Mouse (Mus musculus) forebrain, embryonic 16.5 days (tissue): ENCODE measurements around the gene Il2rb. TPM values are rescaled to one million over a fixed set of nuclear protein-coding genes. Genes with fewer than 3 reads are reported as not detected.

Experiments used
- ATAC-seq: fragments of 200-750 bp; cut with Nextera tagmentation; 2 replicates; pipeline ENCODE4 v1.8.0; 2017; ENCODE audit warnings: mild to moderate bottlenecking, moderate library complexity
- H3K27ac ChIP-seq: fragments of 300-500 bp; sonication (generic); 2 replicates; pipeline ENCODE4 v1.5.1; 2014; ENCODE audit warnings: low read length, control low read depth
- H3K27me3 ChIP-seq: fragments of 300-500 bp; sonication (generic); replicated peaks from 2 replicates; pipeline ENCODE4 v1.6.1; 2014; ENCODE audit warnings: low read length; ENCODE audit not compliant: control insufficient read depth, insufficient read depth
- H3K36me3 ChIP-seq: fragments of 300-500 bp; sonication (generic); 2 replicates; pipeline ENCODE4 v1.6.1; 2014; ENCODE audit not compliant: control insufficient read depth, insufficient read depth
- H3K4me1 ChIP-seq: fragments of 300-500 bp; sonication (generic); replicated peaks from 2 replicates; pipeline ENCODE4 v1.6.1; 2014; ENCODE audit warnings: low read length; ENCODE audit not compliant: control insufficient read depth, insufficient read depth
- H3K4me2 ChIP-seq: fragments of 300-500 bp; sonication (generic); 2 replicates; pipeline ENCODE4 v1.6.1; 2014; ENCODE audit warnings: mild to moderate bottlenecking, low read length, control low read depth
- H3K4me3 ChIP-seq: fragments of 300-500 bp; sonication (generic); replicated peaks from 2 replicates; pipeline ENCODE4 v1.5.1; 2014; ENCODE audit warnings: mild to moderate bottlenecking, low read length, control low read depth
- H3K9ac ChIP-seq: fragments of 300-500 bp; sonication (generic); replicated peaks from 2 replicates; pipeline ENCODE4 v1.6.1; 2014; ENCODE audit warnings: low read depth, low read length, control low read depth
- H3K9me3 ChIP-seq: fragments of 300-500 bp; sonication (generic); 2 replicates; pipeline ENCODE4 v1.6.1; 2016; ENCODE audit warnings: low read length; ENCODE audit not compliant: control insufficient read depth
- WGBS: fragments of 180-500 bp; shearing (Covaris S2); extraction: QIAGEN DNeasy Blood & Tissue Kit; methylation state at CpG from one replicate; pipeline ENCODE4 v1.1.7; 2014; 5-methylcytosine and 5-hydroxymethylcytosine counted together
- polyA plus RNA-seq: library from polyadenylated mRNA; unstranded; fragments of >200 nt; fragmentation: Nextera tagmentation; extraction: Ambion mirVana; gene quantifications from 2 replicates; pipeline ENCODE4 v1.2.1, GENCODE M21; 2015

Gene Il2rb
- polyA plus RNA-seq, 1 experiment from 2014 or later, result not detected

DNA sequence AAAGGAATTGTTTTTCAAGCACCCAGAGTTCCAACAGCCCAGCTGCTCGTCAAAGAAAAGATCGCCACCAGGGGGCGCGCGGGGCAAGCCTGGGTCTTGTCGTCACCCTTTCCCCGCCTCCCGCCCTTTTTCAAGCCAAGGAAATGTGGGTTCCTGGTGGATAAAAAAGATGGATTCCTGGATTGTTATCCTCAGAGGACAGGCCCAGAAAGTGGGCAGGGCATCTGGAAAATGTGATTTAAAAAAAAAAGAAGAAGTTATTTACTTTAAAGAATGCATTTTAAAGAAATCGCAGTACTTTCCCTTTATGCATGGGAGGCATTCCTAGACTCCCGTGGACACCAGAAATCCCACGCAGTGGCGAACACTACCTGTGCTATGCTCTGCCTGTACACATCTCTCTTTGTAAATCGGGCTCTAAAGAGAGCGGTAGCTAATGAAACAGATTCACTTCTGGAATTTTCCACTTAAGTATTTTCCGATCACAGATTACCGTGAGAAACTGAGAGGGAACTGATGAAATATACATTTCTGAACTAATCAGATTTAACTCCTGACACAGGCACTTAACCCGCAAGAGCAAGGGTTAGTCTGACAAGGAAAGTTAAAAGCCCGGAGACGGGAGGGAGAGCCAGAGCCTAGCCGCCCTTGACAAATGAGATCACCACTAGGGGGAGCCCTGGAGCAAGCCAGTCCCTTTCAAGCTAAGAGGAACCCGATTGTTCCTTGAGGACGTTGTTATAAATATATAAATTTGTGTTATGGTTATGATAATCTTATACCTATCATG lies 47.1 kb downstream of the Il2rb start:
- under 1% methylated on average over 22 of the region's 22 CpGs for WGBS
- peak overlapping the region; percentile 72 for H3K4me2 ChIP-seq
- peaks cover 9% of the 10 kb centered on the region for H3K4me1 ChIP-seq
- H3K9ac ChIP-seq, result peak overlapping the region; percentile 44
- no peaks in the 10 kb centered on the region for H3K36me3 ChIP-seq
- H3K27me3 ChIP-seq, result no peaks in the 10 kb centered on the region
- H3K4me3 ChIP-seq, result peak overlapping the region; percentile 39
- peak; percentile 78 for ATAC-seq
- peak overlapping the region; percentile 66 for H3K27ac ChIP-seq
- no peaks in the 10 kb centered on the region for H3K9me3 ChIP-seq

DNA sequence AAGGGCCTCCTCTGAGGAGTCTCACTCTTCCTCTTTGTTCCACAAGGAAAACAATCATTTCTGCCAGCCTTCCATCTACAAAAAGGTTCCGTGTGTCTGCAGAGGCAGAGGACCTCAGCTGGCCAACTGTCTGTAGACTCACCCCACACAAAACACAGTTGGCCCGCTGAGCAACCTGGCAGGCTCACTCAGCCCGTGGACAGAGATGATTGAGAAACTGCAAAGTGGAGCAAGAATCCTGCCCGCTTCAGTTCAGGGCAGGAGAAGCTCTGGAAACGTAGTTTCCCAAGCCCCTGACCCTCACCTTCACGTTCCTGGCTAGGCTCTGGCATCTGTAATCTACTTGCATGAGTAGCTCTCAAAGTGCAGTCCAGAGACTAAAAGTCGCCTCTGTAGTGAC lies 48.0 kb downstream of the Il2rb start:
- no peaks in the 10 kb centered on the region for H3K36me3 ChIP-seq
- no peak for ATAC-seq
- H3K27me3 ChIP-seq, result no peaks in the 10 kb centered on the region
- H3K4me2 ChIP-seq, result no peak overlapping the region
- 41% methylated on average over 7 of the region's 7 CpGs for WGBS
- no peak overlapping the region for H3K9ac ChIP-seq
- peaks cover 9% of the 10 kb centered on the region for H3K4me1 ChIP-seq
- H3K9me3 ChIP-seq, result no peaks in the 10 kb centered on the region
- H3K27ac ChIP-seq, result no peak overlapping the region
- H3K4me3 ChIP-seq, result no peak overlapping the region

DNA sequence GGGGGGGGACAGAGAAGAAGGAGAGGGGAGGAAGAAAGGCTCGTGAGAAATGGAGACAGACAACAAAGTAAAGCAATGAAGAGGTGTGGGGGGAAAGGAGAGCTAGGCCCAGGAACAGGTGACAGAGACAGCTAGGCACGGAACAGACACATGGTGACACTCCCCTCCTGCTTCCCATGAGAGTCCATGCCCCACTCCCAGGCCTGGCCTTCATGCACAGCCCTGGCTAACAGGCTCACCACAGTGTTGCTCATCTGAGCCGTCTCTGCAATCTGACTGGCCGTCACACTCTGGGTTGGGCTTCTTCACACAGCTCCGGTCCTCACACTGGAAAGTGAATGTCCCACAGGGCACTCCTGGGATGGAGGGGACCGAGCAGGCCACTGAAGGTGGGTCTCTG lies 51.2 kb downstream of the Il2rb start:
- 48% methylated on average over 6 of the region's 6 CpGs for WGBS
- Histone ChIP-seq H3K27me3 (no peaks in the 10 kb centered on the region), H3K27ac (no peak overlapping the region), H3K4me3 (no peak overlapping the region), H3K36me3 (no peaks in the 10 kb centered on the region), H3K4me2 (no peak overlapping the region), H3K9ac (no peak overlapping the region), H3K4me1 (peaks cover 12% of the 10 kb centered on the region), H3K9me3 (no peaks in the 10 kb centered on the region)
- no peak for ATAC-seq

DNA sequence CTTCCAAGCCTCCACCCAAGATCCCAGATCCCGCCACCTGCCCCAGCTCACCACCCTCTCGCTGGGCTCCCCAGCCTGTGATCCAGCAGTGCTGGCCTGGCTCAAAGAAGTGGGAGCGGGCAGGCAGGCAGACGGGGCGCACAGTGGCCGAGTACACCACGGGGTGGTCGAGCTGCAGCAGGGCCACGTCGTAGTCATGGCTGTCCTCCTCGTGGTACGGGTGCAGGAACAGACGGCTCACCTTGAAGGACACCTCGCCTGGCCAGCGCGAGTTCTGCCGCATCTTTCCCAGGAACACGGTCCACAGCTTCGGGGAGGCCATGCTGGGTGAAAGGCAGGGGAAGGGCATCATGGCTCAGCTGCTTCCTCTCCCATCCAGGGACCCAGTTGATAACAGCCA lies 52.8 kb downstream of the Il2rb start:
- Histone ChIP-seq H3K27me3 (no peaks in the 10 kb centered on the region), H3K36me3 (no peaks in the 10 kb centered on the region), H3K4me2 (no peak overlapping the region), H3K4me3 (no peak overlapping the region), H3K27ac (no peak overlapping the region), H3K9me3 (no peaks in the 10 kb centered on the region), H3K9ac (no peak overlapping the region), H3K4me1 (peaks cover 10% of the 10 kb centered on the region)
- no peak for ATAC-seq
- 94% methylated on average over 19 of the region's 19 CpGs for WGBS

DNA sequence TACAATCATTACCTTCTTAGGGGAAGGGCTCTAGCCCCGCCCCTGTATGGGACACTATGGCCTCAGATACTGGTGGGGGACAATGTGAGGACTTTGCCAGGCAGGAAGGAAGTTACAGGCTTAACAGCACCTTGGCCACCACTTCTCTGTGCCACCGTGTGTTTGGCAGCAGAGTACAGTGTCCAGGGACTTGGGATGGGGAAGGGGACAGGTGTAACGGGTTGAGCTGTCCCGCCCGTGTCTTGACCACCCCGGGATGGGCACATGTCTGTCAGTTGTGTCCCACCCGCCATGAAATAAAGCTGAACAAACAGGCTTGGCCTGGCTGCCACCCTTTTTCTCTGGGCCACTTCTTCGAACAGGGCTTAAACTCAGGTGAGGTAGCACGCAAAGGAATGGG lies 56.1 kb downstream of the Il2rb start:
- H3K4me1 ChIP-seq, result peaks cover 23% of the 10 kb centered on the region
- 60% methylated on average over 9 of the region's 9 CpGs for WGBS
- no peak overlapping the region for H3K4me2 ChIP-seq
- no peak overlapping the region for H3K9ac ChIP-seq
- no peaks in the 10 kb centered on the region for H3K27me3 ChIP-seq
- 0 out of 2 replicates have a peak, but pooled peaks cover 3% of the 10 kb centered on the region for H3K36me3 ChIP-seq
- H3K27ac ChIP-seq, result no peak overlapping the region
- no peaks in the 10 kb centered on the region for H3K9me3 ChIP-seq
- no peak for ATAC-seq
- H3K4me3 ChIP-seq, result no peak overlapping the region

DNA sequence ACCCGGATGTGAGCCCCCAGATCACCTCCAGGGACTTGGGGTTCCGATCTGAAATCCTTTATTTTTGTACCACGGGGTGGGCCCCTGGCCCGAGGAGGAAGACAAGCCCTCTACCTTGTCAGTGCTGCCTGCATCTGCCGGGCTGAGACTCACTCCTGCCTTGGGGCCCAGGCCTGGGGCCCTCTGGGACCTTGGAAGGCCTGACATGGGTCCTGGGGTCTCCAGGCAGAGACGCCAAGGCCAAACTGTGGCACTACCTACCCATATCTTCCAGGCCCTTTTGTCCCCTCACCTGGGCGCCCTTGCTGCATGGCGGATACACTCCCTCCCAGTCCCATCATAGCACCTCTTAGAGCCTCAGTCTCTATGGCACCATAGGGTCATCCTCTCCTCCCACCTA lies 56.6 kb downstream of the Il2rb start:
- Histone ChIP-seq H3K4me1 (peaks cover 23% of the 10 kb centered on the region), H3K27me3 (no peaks in the 10 kb centered on the region), H3K9ac (no peak overlapping the region), H3K9me3 (no peaks in the 10 kb centered on the region), H3K27ac (no peak overlapping the region), H3K4me3 (no peak overlapping the region), H3K4me2 (no peak overlapping the region), H3K36me3 (0 out of 2 replicates have a peak, but pooled peaks cover 3% of the 10 kb centered on the region)
- no peak for ATAC-seq
- WGBS, result 52% methylated on average over 8 of the region's 8 CpGs

DNA sequence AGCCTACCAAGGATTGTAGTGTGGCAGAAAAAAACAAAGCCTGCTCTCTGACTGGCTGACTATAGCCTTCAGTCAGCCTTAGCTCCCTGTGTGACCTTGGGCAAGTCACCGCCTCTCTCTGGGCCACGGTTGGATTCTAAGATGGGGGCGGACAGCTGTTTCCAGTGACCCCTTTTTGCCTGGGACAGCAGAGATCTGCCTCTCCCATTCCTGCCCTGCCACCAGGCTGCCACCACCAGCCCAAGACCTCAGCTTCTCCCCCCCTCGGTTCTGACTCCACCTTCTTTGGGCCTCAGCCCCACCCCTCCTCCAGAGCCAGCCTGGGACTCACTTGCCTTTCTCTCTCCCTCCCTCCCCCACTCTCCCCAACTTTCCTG lies 57.1 kb downstream of the Il2rb start:
- 50% methylated on average over 4 of the region's 4 CpGs for WGBS
- H3K27me3 ChIP-seq, result no peaks in the 10 kb centered on the region
- H3K9ac ChIP-seq, result no peak overlapping the region
- no peak overlapping the region for H3K4me3 ChIP-seq
- no peak overlapping the region for H3K4me2 ChIP-seq
- no peaks in the 10 kb centered on the region for H3K9me3 ChIP-seq
- H3K4me1 ChIP-seq, result peaks cover 23% of the 10 kb centered on the region
- no peak overlapping the region for H3K27ac ChIP-seq
- no peak for ATAC-seq
- 0 out of 2 replicates have a peak, but pooled peaks cover 3% of the 10 kb centered on the region for H3K36me3 ChIP-seq

DNA sequence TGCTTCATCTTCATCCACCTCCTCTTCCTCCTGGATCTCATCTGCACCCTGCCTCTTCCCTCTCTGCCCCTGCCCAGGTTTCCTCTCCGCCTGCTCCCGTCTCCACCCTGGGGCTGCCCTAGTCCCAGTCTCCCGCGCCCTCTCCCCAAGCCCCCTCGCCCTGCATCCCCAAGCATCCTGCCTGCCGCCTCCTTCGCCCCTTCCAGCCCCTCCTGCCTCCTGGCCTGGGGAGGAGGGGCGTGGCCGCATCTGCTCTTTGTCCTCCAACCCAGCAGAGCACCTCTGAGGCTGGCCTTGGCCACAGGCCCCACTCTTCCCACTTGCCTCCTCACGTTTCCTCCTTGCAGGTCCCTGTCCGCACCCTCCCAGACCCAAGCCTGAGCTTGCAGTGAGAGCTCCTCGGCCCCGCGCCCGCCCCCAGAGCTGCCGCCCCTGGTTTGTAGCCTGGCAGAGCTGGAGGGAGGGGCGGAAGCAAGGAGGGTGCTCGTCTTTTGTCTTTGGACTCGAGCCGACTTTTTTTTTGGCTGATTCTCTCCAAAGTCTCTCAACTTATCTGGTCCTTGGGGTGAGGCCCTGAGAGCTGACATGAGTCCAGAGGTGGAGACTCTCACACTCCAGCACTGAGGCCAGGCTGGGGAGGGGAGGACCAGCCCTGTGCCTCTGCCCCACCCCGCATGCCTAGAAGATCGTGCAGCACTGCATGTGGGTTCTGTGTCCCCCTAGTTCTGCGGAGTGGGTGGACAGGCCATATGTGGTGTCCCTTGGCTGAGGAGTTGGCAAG lies 57.6 kb downstream of the Il2rb start:
- H3K9ac ChIP-seq, result peak overlapping the region; percentile 51
- H3K36me3 ChIP-seq, result 0 out of 2 replicates have a peak, but pooled peaks cover 3% of the 10 kb centered on the region
- ATAC-seq, result peak; percentile 19; the same call in 1 of the 2 replicates
- peak overlapping the region; percentile 18; the same call in 1 of the 2 replicates for H3K4me3 ChIP-seq
- H3K4me2 ChIP-seq, result peak overlapping the region; percentile 48
- WGBS, result 16% methylated on average over 23 of the region's 23 CpGs
- no peaks in the 10 kb centered on the region for H3K27me3 ChIP-seq
- H3K4me1 ChIP-seq, result peaks cover 23% of the 10 kb centered on the region
- H3K9me3 ChIP-seq, result no peaks in the 10 kb centered on the region
- peak overlapping the region; percentile 9 for H3K27ac ChIP-seq

DNA sequence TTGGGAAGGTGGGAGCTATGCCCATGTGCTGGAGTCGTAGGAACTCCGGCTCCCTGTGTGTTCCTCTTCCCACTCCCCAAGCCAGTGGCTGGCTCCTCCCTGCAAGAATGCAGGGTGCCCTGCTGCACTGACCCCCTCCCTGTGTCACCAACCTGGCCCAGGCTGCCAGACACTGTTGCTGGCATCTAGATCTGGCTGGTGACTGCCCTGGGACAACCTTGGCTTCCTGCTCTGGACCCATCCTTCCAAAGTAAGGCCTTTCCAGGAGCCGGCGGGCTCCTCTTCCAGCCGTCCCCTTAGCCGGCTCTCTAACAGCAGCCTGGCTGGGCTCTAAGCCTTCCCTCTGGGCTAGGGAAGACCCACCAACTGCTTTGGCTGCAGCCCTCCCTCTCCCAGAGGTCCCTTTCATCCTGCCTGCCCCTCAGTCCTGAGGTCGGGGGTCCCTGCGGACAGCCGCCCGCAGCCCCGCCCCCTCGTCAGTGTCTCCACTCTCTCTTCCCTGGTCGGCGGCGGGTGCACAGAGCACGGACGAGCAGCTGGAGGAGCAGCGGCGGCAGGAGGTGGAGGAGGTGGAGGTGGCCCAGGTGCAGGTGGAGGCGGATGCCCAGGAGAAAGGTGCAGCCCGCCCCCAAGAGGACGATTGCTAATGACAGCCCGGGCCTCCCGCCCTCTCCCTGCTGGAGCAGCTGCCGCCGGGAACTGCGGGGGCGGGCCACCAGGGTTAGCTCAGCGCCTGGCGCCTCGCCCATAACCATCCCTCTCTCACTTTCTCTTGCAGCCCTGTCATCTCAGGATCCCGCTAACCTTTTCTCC lies 58.5 kb downstream of the Il2rb start:
- 0 out of 2 replicates have a peak, but pooled peaks cover 3% of the 10 kb centered on the region for H3K36me3 ChIP-seq

More for the DNA sequence above, 58.5 kb downstream of the Il2rb start:
- H3K4me1 ChIP-seq, result peaks cover 23% of the 10 kb centered on the region
- H3K9ac ChIP-seq, result peak overlapping the region; percentile 51
- no peaks in the 10 kb centered on the region for H3K9me3 ChIP-seq
- peak; percentile 65 for ATAC-seq
- no peaks in the 10 kb centered on the region for H3K27me3 ChIP-seq
- peak overlapping the region; percentile 45 for H3K27ac ChIP-seq
- WGBS, result 15% methylated on average over 23 of the region's 32 CpGs
- peak overlapping the region; percentile 48 for H3K4me2 ChIP-seq
- peak overlapping the region; percentile 18 for H3K4me3 ChIP-seq
